Mouse (Mus musculus): Measurements from ENCODE around the gene Phyhipl.

GRCm38 (mm10) chr10:70648831-70649230, 6.9 kb downstream of the Phyhipl start:
- TF ChIP-seq CTCF (IDR thresholded peaks at IDR 0.05; ENCODE audit: low read depth, low read length) (no peak), POLR2A (IDR thresholded peaks at IDR 0.05; ENCODE audit: extremely low read depth, insufficient read depth, low read length) (no peak)

All from liver, adult 2 months (tissue).